Mouse (Mus musculus) liver, postnatal 0 days (tissue): ENCODE measurements around the gene Hist1h4d.

ENCODE experiments used
- CTCF ChIP-seq: sonication (generic); IDR thresholded peaks from 2 replicates; pipeline ENCODE4 v1.5.1; 2016; ENCODE audit warnings: antibody characterized with exemption, low read depth
- EP300 ChIP-seq: IDR thresholded peaks from 2 replicates; pipeline ENCODE4 v1.6.1; 2016; ENCODE audit warnings: antibody characterized with exemption, low read depth, mild to moderate bottlenecking

DNA sequence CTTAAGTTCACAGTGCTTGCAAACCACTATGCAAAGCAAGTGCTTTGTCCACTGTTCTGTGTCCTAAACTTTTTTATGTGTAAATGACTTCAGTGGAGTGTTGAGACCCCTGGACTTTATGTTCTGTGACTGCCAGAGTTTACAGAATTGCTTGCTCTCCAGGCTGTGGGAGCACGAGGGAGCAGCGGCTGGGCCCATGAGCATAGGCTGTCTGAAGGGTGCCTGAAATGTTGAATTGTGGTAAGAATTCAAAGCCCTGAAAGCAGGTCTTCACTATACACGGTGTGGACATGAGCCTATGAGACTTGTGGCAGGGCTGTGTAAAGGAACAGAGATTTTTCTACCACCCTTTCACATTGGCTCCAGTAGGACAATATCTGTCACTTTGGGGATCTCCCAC is 30.2 kb downstream of the Hist1h4d start:
- TF ChIP-seq CTCF, result no peak
- no peak for TF ChIP-seq EP300
